8 mouse cellular contexts compared by ENCODE assay signal in the genomic region with DNA sequence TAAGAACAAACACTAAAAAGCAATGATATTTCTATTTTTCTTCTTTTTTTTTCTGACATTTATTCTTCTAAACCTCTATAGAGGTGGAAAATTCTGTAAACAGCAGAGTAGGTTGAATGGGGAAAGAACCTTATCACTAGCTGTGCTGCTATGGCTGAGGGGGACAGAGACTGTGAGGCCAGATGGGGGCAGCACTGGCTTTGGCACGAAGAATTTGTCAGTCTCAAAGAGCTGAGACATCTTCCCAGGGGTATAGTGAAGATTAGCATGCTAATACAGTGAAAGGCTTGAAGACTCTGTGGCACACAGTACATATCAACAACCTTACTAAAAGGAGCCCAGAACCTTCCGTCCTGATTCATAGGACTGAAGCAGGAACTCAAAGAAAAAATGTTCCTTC. TPM values are rescaled to one million over a fixed set of nuclear protein-coding genes. Genes with fewer than 3 reads are reported as not detected.
DNase-seq lines count a peak whose midpoint lies in the region; ATAC-seq lines count a peak whose summit lies in the region.

No protein-coding gene starts in this region.

- no peak for ATAC-seq in activated CD4-positive, CD25-positive, alpha-beta regulatory T cell, adult 4 months

- peak; percentile 34 to 58 for DNase-seq in heart, adult 9 months (ENCODE audit: low spot score in 2 of 2)
- DNase-seq in heart, postnatal 25 days (ENCODE audit: low spot score) = no peak
- DNase-seq in 3T3-L1 (ENCODE audit: low read depth, low spot score) (peak; percentile 66), ZHBTc4 (ENCODE audit: low read depth, low spot score) (peak; percentile 13)
- DNase-seq in heart, postnatal 36 days = peak; percentile 47 to 50
- DNase-seq in lung, postnatal 10 days = peak; percentile 74
- DNase-seq in natural killer cell, adult 2 months (ENCODE audit: low spot score in 2 of 2) = no peak

- intact Hi-C loops in heart, postnatal 25 days (cut with DNase I) = no loop called here
- intact Hi-C loops in heart, postnatal 36 days (cut with DNase I) = loop anchor here (5.0 kb wide), 1 partner anchor 107 kb away; no protein-coding TSS in a partner anchor

RNA-seq across cellular contexts. Expression of gene Aspn, which starts 14.9 kb away (rescaled TPM):
- total RNA-seq in heart, postnatal 25 days (2021) = 10 to 100 TPM; 24.0 to 28.6 TPM
- total RNA-seq in heart, postnatal 36 days (2021) = 10 to 100 TPM; 21.3 to 29.7 TPM
- polyA plus RNA-seq in activated CD4-positive, CD25-positive, alpha-beta regulatory T cell, adult 4 months (2017; shearing (Covaris generic)) = under 1 TPM; 0.27 to 0.46 TPM

RNA-seq across cellular contexts. Expression of gene Omd, which starts 23.1 kb away (rescaled TPM):
- total RNA-seq in heart, postnatal 25 days (2021) = 1 to 10 TPM in 1 of 2 experiments, under 1 TPM in 1; 0.84 to 1.5 TPM
- total RNA-seq in heart, postnatal 36 days (2021) = 1 to 10 TPM; 1.6 to 1.8 TPM
- under 1 TPM; 0.41 to 0.65 TPM for polyA plus RNA-seq in activated CD4-positive, CD25-positive, alpha-beta regulatory T cell, adult 4 months (2017; shearing (Covaris generic))

RNA-seq across cellular contexts. Expression of gene Ogn, which starts 48.7 kb away (rescaled TPM):
- total RNA-seq in heart, postnatal 25 days (2021) = 10 to 100 TPM; 85.5 to 89.3 TPM
- 10 to 100 TPM; 78.1 to 94.6 TPM for total RNA-seq in heart, postnatal 36 days (2021)
- under 1 TPM in 1 of 2 experiments, not detected in 1; 0.29 TPM for polyA plus RNA-seq in activated CD4-positive, CD25-positive, alpha-beta regulatory T cell, adult 4 months (2017; shearing (Covaris generic))

RNA-seq across cellular contexts. Expression of gene Ecm2, which starts 54.6 kb away (rescaled TPM):
- 10 to 100 TPM; 15.1 to 16.1 TPM for total RNA-seq in heart, postnatal 25 days (2021)
- total RNA-seq in heart, postnatal 36 days (2021) = 10 to 100 TPM; 14.2 to 14.5 TPM
- polyA plus RNA-seq in activated CD4-positive, CD25-positive, alpha-beta regulatory T cell, adult 4 months (2017; shearing (Covaris generic)) = under 1 TPM; 0.08 to 0.26 TPM

Comparison
In these comparisons a context has a peak if more than half of its experiments do, and no peak if none do; other contexts are left out.
1. DNase-seq: peak in heart, adult 9 months (2 of 2), 3T3-L1 (single experiment), ZHBTc4 (single experiment), heart, postnatal 36 days (2 of 2) and lung, postnatal 10 days (single experiment); none in heart, postnatal 25 days (single experiment) and natural killer cell, adult 2 months (0 of 2).